Mouse (Mus musculus): ENCODE measurements around the gene Cep78. TPM values are rescaled to one million over a fixed set of nuclear protein-coding genes. Genes with fewer than 3 reads are reported as not detected.

The Cep78 gene
- total and polyA plus RNA-seq, 2 experiments from 2014 or later: 20.1 to 22.4 TPM

- Histone ChIP-seq H3K4me1 (ENCODE audit: insufficient read depth, low read length) (no peaks in the 10 kb centered on the region), H3K4me2 (ENCODE audit: low read depth, low read length, poor library complexity, severe bottlenecking) (no peak overlapping the region), H3K9me3 (ENCODE audit: low read length) (no peaks in the 10 kb centered on the region), H3K9ac (replicated peaks; ENCODE audit: low read length, poor library complexity, severe bottlenecking) (no peak overlapping the region), H3K4me3 (ENCODE audit: low read depth, low read length) (no peak overlapping the region), H3K27ac (ENCODE audit: low read depth, low read length) (no peak overlapping the region), H3K27me3 (ENCODE audit: insufficient read depth, low read length) (no peaks in the 10 kb centered on the region), H3K36me3 (ENCODE audit: insufficient read depth, low read length) (no peaks in the 10 kb centered on the region)
- 91% methylated on average over 8 of the region's 8 CpGs for WGBS
- no peak for DNase-seq (ENCODE audit: low spot score)
- no peak for TF ChIP-seq CTCF (IDR thresholded peaks at IDR 0.05)
- ATAC-seq (ENCODE audit: low FRiP score): no peak
Measured at GRCm38 (mm10) chr19:16007131-16007530, 22.3 kb upstream of the Cep78 start.

GRCm38 (mm10) chr19:15998157-15998556 lies 13.4 kb upstream of the Cep78 start:
- TF ChIP-seq CTCF (IDR thresholded peaks at IDR 0.05): peak; percentile 92
- no peaks in the 10 kb centered on the region for H3K27me3 ChIP-seq (ENCODE audit: insufficient read depth, low read length)
- H3K27ac ChIP-seq (ENCODE audit: low read depth, low read length): no peak overlapping the region
- H3K9me3 ChIP-seq (ENCODE audit: low read length): no peaks in the 10 kb centered on the region; the same call in 1 of the 2 replicates
- H3K36me3 ChIP-seq (ENCODE audit: insufficient read depth, low read length): no peaks in the 10 kb centered on the region
- no peak overlapping the region for H3K9ac ChIP-seq (replicated peaks; ENCODE audit: low read length, poor library complexity, severe bottlenecking)
- no peak overlapping the region for H3K4me3 ChIP-seq (ENCODE audit: low read depth, low read length)
- ATAC-seq (ENCODE audit: low FRiP score) (peak; percentile 47; the same call in 1 of the 2 replicates), DNase-seq (ENCODE audit: low spot score) (peak; percentile 85)
- H3K4me2 ChIP-seq (ENCODE audit: low read depth, low read length, poor library complexity, severe bottlenecking): no peak overlapping the region
- H3K4me1 ChIP-seq (ENCODE audit: insufficient read depth, low read length): no peaks in the 10 kb centered on the region
- 1% methylated on average over 3 of the region's 3 CpGs for WGBS

GRCm38 (mm10) chr19:15996901-15997564 lies 12.2 kb upstream of the Cep78 start:
- peak; percentile 77 for ATAC-seq (ENCODE audit: low FRiP score)
- H3K4me2 ChIP-seq (ENCODE audit: low read depth, low read length, poor library complexity, severe bottlenecking): peak overlapping the region; percentile 32
- H3K9ac ChIP-seq (replicated peaks; ENCODE audit: low read length, poor library complexity, severe bottlenecking): peak overlapping the region; percentile 25; the same call in 1 of the 2 replicates
- DNase-seq (ENCODE audit: low spot score): peak; percentile 88
- H3K36me3 ChIP-seq (ENCODE audit: insufficient read depth, low read length): no peaks in the 10 kb centered on the region
- peak overlapping the region; percentile 64 for H3K27ac ChIP-seq (ENCODE audit: low read depth, low read length)
- no peaks in the 10 kb centered on the region for H3K27me3 ChIP-seq (ENCODE audit: insufficient read depth, low read length)
- no peaks in the 10 kb centered on the region for H3K4me1 ChIP-seq (ENCODE audit: insufficient read depth, low read length)
- peak overlapping the region; percentile 1; the same call in 1 of the 2 replicates for H3K4me3 ChIP-seq (ENCODE audit: low read depth, low read length)
- no peaks in the 10 kb centered on the region; the same call in 1 of the 2 replicates for H3K9me3 ChIP-seq (ENCODE audit: low read length)
- no peak; the same call in none of the 2 replicates for TF ChIP-seq CTCF (IDR thresholded peaks at IDR 0.05)
- 20% methylated on average over 12 of the region's 12 CpGs for WGBS

GRCm38 (mm10) chr19:15990102-15990501 lies 5.3 kb upstream of the Cep78 start:
- no peak overlapping the region for H3K4me3 ChIP-seq (ENCODE audit: low read depth, low read length)
- no peaks in the 10 kb centered on the region for H3K4me1 ChIP-seq (ENCODE audit: insufficient read depth, low read length)
- H3K9ac ChIP-seq (replicated peaks; ENCODE audit: low read length, poor library complexity, severe bottlenecking): no peak overlapping the region
- H3K4me2 ChIP-seq (ENCODE audit: low read depth, low read length, poor library complexity, severe bottlenecking): no peak overlapping the region
- H3K36me3 ChIP-seq (ENCODE audit: insufficient read depth, low read length): no peaks in the 10 kb centered on the region
- 88% methylated on average over 1 of the region's 1 CpGs for WGBS
- no peaks in the 10 kb centered on the region; the same call in 1 of the 2 replicates for H3K9me3 ChIP-seq (ENCODE audit: low read length)
- DNase-seq (ENCODE audit: low spot score): no peak
- ATAC-seq (ENCODE audit: low FRiP score): no peak
- H3K27me3 ChIP-seq (ENCODE audit: insufficient read depth, low read length): no peaks in the 10 kb centered on the region
- TF ChIP-seq CTCF (IDR thresholded peaks at IDR 0.05): no peak
- no peak overlapping the region for H3K27ac ChIP-seq (ENCODE audit: low read depth, low read length)

GRCm38 (mm10) chr19:15985172-15985713 lies 454 bp upstream of the Cep78 start:
- no peak for ATAC-seq (ENCODE audit: low FRiP score)
- H3K27ac ChIP-seq (ENCODE audit: low read depth, low read length): peak overlapping the region; percentile 86; the same call in 1 of the 2 replicates
- DNase-seq (ENCODE audit: low spot score): no peak
- peak overlapping the region; percentile 90 for H3K4me3 ChIP-seq (ENCODE audit: low read depth, low read length)
- peak overlapping the region; percentile 90; the same call in 1 of the 2 replicates for H3K9ac ChIP-seq (replicated peaks; ENCODE audit: low read length, poor library complexity, severe bottlenecking)
- H3K36me3 ChIP-seq (ENCODE audit: insufficient read depth, low read length): no peaks in the 10 kb centered on the region
- no peaks in the 10 kb centered on the region for H3K27me3 ChIP-seq (ENCODE audit: insufficient read depth, low read length)
- H3K4me1 ChIP-seq (ENCODE audit: insufficient read depth, low read length): 0 out of 2 replicates have a peak, but pooled peaks cover 2% of the 10 kb centered on the region
- 31% methylated on average over 10 of the region's 10 CpGs for WGBS
- no peaks in the 10 kb centered on the region for H3K9me3 ChIP-seq (ENCODE audit: low read length)
- no peak for TF ChIP-seq CTCF (IDR thresholded peaks at IDR 0.05)
- peak overlapping the region; percentile 74 for H3K4me2 ChIP-seq (ENCODE audit: low read depth, low read length, poor library complexity, severe bottlenecking)
